Mouse (Mus musculus): ENCODE data around the gene Zmiz1. TPM values are rescaled to one million over a fixed set of nuclear protein-coding genes. Genes with fewer than 3 reads are reported as not detected.

Gene Zmiz1
- polyA plus RNA-seq, 1 experiment from 2014 or later: 42.5 TPM

DNA sequence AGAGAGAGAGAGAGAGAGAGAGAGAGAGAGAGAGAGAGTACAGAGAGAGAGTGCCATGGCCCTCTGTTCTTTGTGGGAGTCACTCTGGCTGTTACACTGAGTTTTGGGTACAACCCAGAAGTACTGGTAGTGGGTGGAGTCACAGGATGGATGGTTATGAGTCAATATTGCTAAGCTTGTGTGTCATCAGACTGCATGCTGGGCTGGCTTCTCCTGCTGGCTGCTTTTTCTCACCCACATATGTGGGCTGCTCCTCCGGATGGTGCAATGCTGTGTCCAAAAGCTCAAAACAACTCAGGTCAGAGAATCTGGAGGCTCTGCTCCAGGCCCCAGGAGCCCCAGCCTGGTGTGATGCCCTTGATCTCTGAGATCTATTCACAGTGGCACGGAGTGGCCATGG lies 68.3 kb downstream of the Zmiz1 start:
- peaks cover 84% of the 10 kb centered on the region for H3K36me3 ChIP-seq (replicated peaks)
- H3K4me3 ChIP-seq: no peak overlapping the region
- no peak for DNase-seq (ENCODE audit: extremely low spot score, low spot score)
- 90% methylated on average over 2 of the region's 2 CpGs for WGBS
- H3K27me3 ChIP-seq (ENCODE audit: poor library complexity, severe bottlenecking): no peaks in the 10 kb centered on the region
- peaks cover 60% of the 10 kb centered on the region for H3K4me1 ChIP-seq
- H3K9me3 ChIP-seq: no peaks in the 10 kb centered on the region
- peak overlapping the region; percentile 48; the same call in 1 of the 2 replicates for H3K27ac ChIP-seq

GRCm38 (mm10) chr14:25530342-25530741 lies 71.4 kb downstream of the Zmiz1 start:
- no peaks in the 10 kb centered on the region for H3K27me3 ChIP-seq (ENCODE audit: poor library complexity, severe bottlenecking)
- WGBS: 93% methylated on average over 4 of the region's 4 CpGs
- H3K36me3 ChIP-seq (replicated peaks): peaks cover 78% of the 10 kb centered on the region
- H3K4me1 ChIP-seq: peaks cover 54% of the 10 kb centered on the region
- no peaks in the 10 kb centered on the region for H3K9me3 ChIP-seq
- DNase-seq (ENCODE audit: extremely low spot score, low spot score): no peak
- H3K27ac ChIP-seq: no peak overlapping the region
- no peak overlapping the region for H3K4me3 ChIP-seq

- DNase-seq (ENCODE audit: extremely low spot score, low spot score): no peak
- H3K27ac ChIP-seq: no peak overlapping the region
- H3K27me3 ChIP-seq (ENCODE audit: poor library complexity, severe bottlenecking): no peaks in the 10 kb centered on the region
- peaks cover 49% of the 10 kb centered on the region for H3K4me1 ChIP-seq
- H3K9me3 ChIP-seq: no peaks in the 10 kb centered on the region
- WGBS: 82% methylated on average over 5 of the region's 5 CpGs
- H3K4me3 ChIP-seq: no peak overlapping the region
- peaks cover 78% of the 10 kb centered on the region for H3K36me3 ChIP-seq (replicated peaks)
Observed at GRCm38 (mm10) chr14:25530815-25531214, 71.8 kb downstream of the Zmiz1 start.

- Histone ChIP-seq H3K36me3 (replicated peaks) (peaks cover 80% of the 10 kb centered on the region), H3K4me3 (no peak overlapping the region), H3K27ac (no peak overlapping the region), H3K9me3 (no peaks in the 10 kb centered on the region), H3K27me3 (ENCODE audit: poor library complexity, severe bottlenecking) (no peaks in the 10 kb centered on the region), H3K4me1 (peaks cover 45% of the 10 kb centered on the region)
- DNase-seq (ENCODE audit: extremely low spot score, low spot score): no peak
- 79% methylated on average over 3 of the region's 3 CpGs for WGBS
Observed at GRCm38 (mm10) chr14:25533010-25533409, 74.0 kb downstream of the Zmiz1 start.

GRCm38 (mm10) chr14:25533631-25534395 lies 74.8 kb downstream of the Zmiz1 start:
- peaks cover 40% of the 10 kb centered on the region for H3K4me1 ChIP-seq
- peaks cover 79% of the 10 kb centered on the region for H3K36me3 ChIP-seq (replicated peaks)
- no peaks in the 10 kb centered on the region for H3K27me3 ChIP-seq (ENCODE audit: poor library complexity, severe bottlenecking)
- H3K4me3 ChIP-seq: no peak overlapping the region
- DNase-seq (ENCODE audit: extremely low spot score, low spot score): no peak
- H3K9me3 ChIP-seq: no peaks in the 10 kb centered on the region
- WGBS: 92% methylated on average over 9 of the region's 9 CpGs
- H3K27ac ChIP-seq: peak overlapping the region; percentile 58; the same call in 1 of the 2 replicates

DNA sequence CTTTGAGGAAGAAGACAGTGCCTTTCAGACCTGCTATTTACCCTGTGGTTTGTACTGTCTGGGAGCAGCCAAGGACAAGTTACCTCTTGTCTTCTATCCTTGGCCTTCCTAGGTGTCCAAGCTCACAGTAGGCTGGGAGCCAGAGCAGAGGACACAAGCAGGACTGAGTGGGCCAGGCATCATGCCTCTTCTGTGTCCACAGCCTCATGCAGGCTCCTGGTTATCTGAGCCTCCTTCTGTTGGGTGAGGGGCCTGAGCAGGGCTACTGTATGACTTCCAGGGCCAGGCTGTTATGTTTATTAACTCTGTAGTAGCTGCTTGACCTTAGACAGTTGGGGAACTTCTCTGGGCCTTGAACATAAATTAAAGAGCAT lies 75.4 kb downstream of the Zmiz1 start:
- H3K4me3 ChIP-seq: no peak overlapping the region
- peaks cover 80% of the 10 kb centered on the region for H3K36me3 ChIP-seq (replicated peaks)
- no peaks in the 10 kb centered on the region for H3K27me3 ChIP-seq (ENCODE audit: poor library complexity, severe bottlenecking)
- H3K9me3 ChIP-seq: no peaks in the 10 kb centered on the region
- DNase-seq (ENCODE audit: extremely low spot score, low spot score): no peak
- H3K27ac ChIP-seq: peak overlapping the region; percentile 58; the same call in 1 of the 2 replicates
- peaks cover 40% of the 10 kb centered on the region for H3K4me1 ChIP-seq

- no peak for DNase-seq (ENCODE audit: extremely low spot score, low spot score)
- 83% methylated on average over 11 of the region's 11 CpGs for WGBS
- Histone ChIP-seq H3K9me3 (no peaks in the 10 kb centered on the region), H3K27ac (peak overlapping the region; percentile 58), H3K4me3 (no peak overlapping the region), H3K4me1 (peaks cover 46% of the 10 kb centered on the region), H3K36me3 (replicated peaks) (peaks cover 80% of the 10 kb centered on the region), H3K27me3 (ENCODE audit: poor library complexity, severe bottlenecking) (no peaks in the 10 kb centered on the region)
Observed at GRCm38 (mm10) chr14:25534918-25535582, 76.1 kb downstream of the Zmiz1 start.

DNA sequence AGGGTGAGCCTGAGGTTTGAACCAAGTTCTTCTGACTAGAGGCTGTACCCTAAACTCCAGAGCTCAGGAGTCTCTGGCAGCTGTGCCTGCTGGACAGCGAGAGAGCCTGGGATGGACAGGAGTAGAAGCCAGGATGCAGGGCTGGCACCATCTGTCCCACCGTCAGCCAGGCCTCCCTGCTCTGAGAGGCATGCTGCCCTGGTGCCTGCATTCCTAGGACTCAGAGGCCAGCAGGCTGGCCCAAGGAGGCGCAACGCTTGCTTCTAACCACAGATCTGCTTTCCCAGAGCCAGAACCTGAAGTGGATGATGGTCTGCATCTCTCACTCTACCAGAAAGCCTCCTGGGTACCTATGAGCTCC lies 76.6 kb downstream of the Zmiz1 start:
- WGBS: 94% methylated on average over 4 of the region's 4 CpGs
- no peaks in the 10 kb centered on the region for H3K9me3 ChIP-seq
- H3K27me3 ChIP-seq (ENCODE audit: poor library complexity, severe bottlenecking): no peaks in the 10 kb centered on the region
- peak overlapping the region; percentile 65; the same call in 1 of the 2 replicates for H3K27ac ChIP-seq
- DNase-seq (ENCODE audit: extremely low spot score, low spot score): no peak
- peaks cover 49% of the 10 kb centered on the region for H3K4me1 ChIP-seq
- H3K36me3 ChIP-seq (replicated peaks): peaks cover 80% of the 10 kb centered on the region
- H3K4me3 ChIP-seq: no peak overlapping the region

DNA sequence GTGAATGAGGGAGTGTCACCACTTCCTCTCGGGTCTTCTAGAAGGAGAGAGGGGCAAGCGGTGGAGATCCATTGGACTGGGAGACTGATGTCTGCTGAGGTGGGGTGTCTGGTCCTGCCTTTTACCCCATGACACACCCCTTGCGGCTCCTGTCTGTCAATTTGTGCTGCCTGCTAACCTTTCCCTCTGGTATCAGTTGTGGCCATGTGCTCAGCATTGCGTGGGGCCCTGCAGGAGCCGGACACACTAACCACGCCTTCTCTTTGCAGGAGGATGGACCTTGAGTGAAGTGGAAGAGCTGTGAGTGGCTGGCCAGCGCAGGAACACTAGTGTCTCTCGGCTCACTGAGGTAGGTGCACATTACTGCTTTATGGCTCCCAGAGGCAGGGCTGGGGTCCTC lies 77.5 kb downstream of the Zmiz1 start:
- Histone ChIP-seq H3K4me1 (peaks cover 51% of the 10 kb centered on the region), H3K27ac (peak overlapping the region; percentile 48), H3K4me3 (no peak overlapping the region), H3K9me3 (no peaks in the 10 kb centered on the region), H3K27me3 (ENCODE audit: poor library complexity, severe bottlenecking) (no peaks in the 10 kb centered on the region), H3K36me3 (replicated peaks) (peaks cover 85% of the 10 kb centered on the region)
- 88% methylated on average over 8 of the region's 8 CpGs for WGBS
- no peak for DNase-seq (ENCODE audit: extremely low spot score, low spot score)

- H3K4me1 ChIP-seq: peaks cover 48% of the 10 kb centered on the region
- no peaks in the 10 kb centered on the region for H3K27me3 ChIP-seq (ENCODE audit: poor library complexity, severe bottlenecking)
- H3K9me3 ChIP-seq: no peaks in the 10 kb centered on the region
- H3K36me3 ChIP-seq (replicated peaks): peaks cover 87% of the 10 kb centered on the region
- H3K4me3 ChIP-seq: no peak overlapping the region
- no peak for DNase-seq (ENCODE audit: extremely low spot score, low spot score)
- no peak overlapping the region for H3K27ac ChIP-seq
- 100% methylated on average over 1 of the region's 1 CpGs for WGBS
Observed at GRCm38 (mm10) chr14:25537351-25537750, 78.4 kb downstream of the Zmiz1 start.

- DNase-seq (ENCODE audit: extremely low spot score, low spot score): no peak
- H3K4me3 ChIP-seq: no peak overlapping the region
- WGBS: 92% methylated on average over 2 of the region's 2 CpGs
- peaks cover 86% of the 10 kb centered on the region for H3K36me3 ChIP-seq (replicated peaks)
- no peaks in the 10 kb centered on the region for H3K9me3 ChIP-seq
- no peaks in the 10 kb centered on the region for H3K27me3 ChIP-seq (ENCODE audit: poor library complexity, severe bottlenecking)
- H3K4me1 ChIP-seq: peaks cover 37% of the 10 kb centered on the region
- no peak overlapping the region for H3K27ac ChIP-seq
Observed at GRCm38 (mm10) chr14:25538522-25538921, 79.5 kb downstream of the Zmiz1 start.

GRCm38 (mm10) chr14:25539493-25540116 lies 80.6 kb downstream of the Zmiz1 start:
- Histone ChIP-seq H3K9me3 (no peaks in the 10 kb centered on the region), H3K27me3 (ENCODE audit: poor library complexity, severe bottlenecking) (no peaks in the 10 kb centered on the region), H3K27ac (no peak overlapping the region), H3K4me1 (peaks cover 29% of the 10 kb centered on the region), H3K4me3 (no peak overlapping the region), H3K36me3 (replicated peaks) (peaks cover 91% of the 10 kb centered on the region)
- no peak for DNase-seq (ENCODE audit: extremely low spot score, low spot score)
- WGBS: 89% methylated on average over 10 of the region's 10 CpGs

DNA sequence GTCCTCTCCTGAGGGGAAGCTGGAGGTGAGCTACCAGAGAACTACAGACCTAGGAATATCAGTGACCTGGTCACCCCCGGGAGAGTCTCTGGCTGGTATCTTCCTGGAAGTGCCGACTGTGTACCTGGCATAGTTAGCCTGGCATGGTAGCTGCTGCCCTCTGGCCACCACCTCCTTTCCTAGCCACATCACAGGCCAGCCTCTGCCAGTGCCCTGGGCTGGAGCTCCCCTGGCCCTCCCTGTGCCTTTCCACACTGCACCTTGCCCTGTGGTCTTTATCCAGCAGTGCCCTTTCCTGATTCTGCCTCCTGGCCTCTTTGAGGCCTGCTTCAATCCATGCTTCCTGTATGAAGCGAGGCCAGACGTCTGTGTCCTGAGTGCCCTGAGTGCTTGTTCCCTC lies 81.2 kb downstream of the Zmiz1 start:
- no peak overlapping the region for H3K4me3 ChIP-seq
- peaks cover 91% of the 10 kb centered on the region for H3K36me3 ChIP-seq (replicated peaks)
- H3K4me1 ChIP-seq: peaks cover 24% of the 10 kb centered on the region
- no peak for DNase-seq (ENCODE audit: extremely low spot score, low spot score)
- peak overlapping the region; percentile 35; the same call in 1 of the 2 replicates for H3K27ac ChIP-seq
- 93% methylated on average over 4 of the region's 4 CpGs for WGBS
- no peaks in the 10 kb centered on the region for H3K27me3 ChIP-seq (ENCODE audit: poor library complexity, severe bottlenecking)
- H3K9me3 ChIP-seq: no peaks in the 10 kb centered on the region

Data from forebrain, embryonic 10.5 days (tissue).